Mouse (Mus musculus): ENCODE data around the gene Umod. TPM values are rescaled to one million over a fixed set of nuclear protein-coding genes. Genes with fewer than 3 reads are reported as not detected.

Gene Umod
- polyA plus RNA-seq (2012; rRNA removed), result not detected in 2 replicates

DNA sequence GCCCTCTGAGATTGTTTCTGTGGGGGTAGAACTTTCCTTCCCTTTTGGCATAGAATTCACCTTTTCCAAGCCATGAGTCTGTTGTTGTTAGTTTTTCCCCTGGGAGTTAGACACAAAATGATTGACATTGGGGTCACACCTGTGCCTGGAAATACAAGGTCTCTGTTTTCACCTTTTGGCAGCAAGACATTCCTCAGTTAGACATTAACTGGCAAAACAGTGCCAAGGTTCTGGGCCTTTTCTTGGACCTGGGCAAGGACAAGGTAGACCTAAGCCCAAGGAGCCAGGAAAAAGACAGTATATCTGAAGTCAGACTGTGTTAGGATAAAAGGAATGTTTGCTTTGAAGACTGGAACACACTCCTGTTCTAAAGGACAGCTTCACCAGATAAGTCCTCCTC is at the start of gene Umod:
Gene Umod (minus strand): TSS at position 27 of the 400 bp plus-strand sequence.
- Histone ChIP-seq H3K4me3 (ENCODE audit: insufficient read depth, low read length) (no peak within 1 kb of the TSS), H3K4me1 (ENCODE audit: control insufficient read depth, insufficient read depth, low read length) (no peaks in the 10 kb centered on the region), H3K27ac (ENCODE audit: insufficient read depth, low read length) (no peak within 1 kb of the TSS)
- no peak for TF ChIP-seq POLR2A (IDR thresholded peaks at IDR 0.05; ENCODE audit: extremely low read depth, insufficient read depth, low read length)

DNA sequence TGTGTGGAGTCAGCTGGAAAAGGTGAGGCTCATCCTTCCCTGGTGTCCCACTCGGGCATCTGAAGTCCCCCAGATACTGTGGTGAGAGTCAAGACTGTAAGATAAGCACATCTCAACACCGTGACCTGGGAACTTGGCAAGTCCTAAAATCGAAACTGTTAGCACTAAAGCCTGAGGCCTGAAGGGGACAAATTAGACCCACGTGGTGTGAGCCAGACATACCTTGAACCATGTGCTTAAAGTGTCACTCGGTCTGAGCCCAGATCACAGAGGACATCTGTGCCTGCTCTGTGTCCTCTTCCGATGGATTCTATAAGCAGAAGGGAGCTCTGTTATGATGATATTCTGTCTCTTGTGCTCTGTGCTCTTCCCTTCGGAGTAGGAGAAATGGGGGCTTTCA is 49.5 kb upstream of the Umod start:
- TF ChIP-seq CTCF (IDR thresholded peaks at IDR 0.05; ENCODE audit: extremely low read depth, insufficient read depth, low read length) (no peak), POLR2A (IDR thresholded peaks at IDR 0.05; ENCODE audit: extremely low read depth, insufficient read depth, low read length) (no peak)
- Histone ChIP-seq H3K4me1 (ENCODE audit: control insufficient read depth, insufficient read depth, low read length) (no peaks in the 10 kb centered on the region; the same call in 1 of the 2 replicates), H3K27ac (ENCODE audit: insufficient read depth, low read length) (no peak overlapping the region), H3K4me3 (ENCODE audit: insufficient read depth, low read length) (no peak overlapping the region)

DNA sequence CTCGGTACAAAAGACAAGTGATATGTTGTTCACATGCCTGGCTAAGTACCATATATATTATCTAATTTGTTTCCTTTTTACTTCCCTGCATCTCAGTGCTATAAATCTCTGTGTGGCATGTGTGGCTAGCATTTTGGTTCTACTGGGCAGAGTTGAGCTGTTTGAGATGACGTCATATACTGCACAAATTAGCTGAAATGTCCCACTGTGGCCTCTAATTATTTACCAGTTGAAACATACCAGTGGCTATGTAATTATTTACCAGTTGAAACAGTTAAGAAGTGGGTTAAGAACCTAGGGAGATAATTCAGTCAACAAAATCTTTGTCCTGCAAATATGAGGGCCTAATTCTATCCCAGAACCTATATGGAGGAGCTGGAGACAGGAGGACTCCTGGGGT is 48.5 kb upstream of the Umod start:
- TF ChIP-seq POLR2A (IDR thresholded peaks at IDR 0.05; ENCODE audit: extremely low read depth, insufficient read depth, low read length), result no peak
- TF ChIP-seq CTCF (IDR thresholded peaks at IDR 0.05; ENCODE audit: extremely low read depth, insufficient read depth, low read length), result no peak
- no peak overlapping the region for H3K27ac ChIP-seq (ENCODE audit: insufficient read depth, low read length)
- H3K4me1 ChIP-seq (ENCODE audit: control insufficient read depth, insufficient read depth, low read length), result no peaks in the 10 kb centered on the region; the same call in 1 of the 2 replicates
- no peak overlapping the region for H3K4me3 ChIP-seq (ENCODE audit: insufficient read depth, low read length)

DNA sequence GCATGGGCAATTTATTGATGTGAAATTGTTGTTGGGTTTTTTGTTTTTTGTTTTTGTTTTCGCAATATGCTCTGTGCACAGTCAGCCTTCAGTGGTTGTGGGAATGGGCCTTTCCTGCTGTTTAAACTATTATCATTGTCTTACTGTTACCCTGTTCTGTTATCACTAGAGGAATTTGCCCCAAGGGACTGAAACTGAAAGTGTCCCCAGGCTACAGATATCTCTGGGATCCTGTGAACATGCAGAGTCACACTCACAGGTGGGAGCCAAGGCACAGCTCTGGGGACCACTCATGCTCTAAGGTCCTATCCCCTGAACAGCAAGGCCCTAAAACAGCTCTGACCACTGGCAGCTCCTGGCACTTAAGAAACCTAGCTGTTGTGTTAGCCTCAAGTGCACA is 48.1 kb upstream of the Umod start:
- Histone ChIP-seq H3K4me3 (ENCODE audit: insufficient read depth, low read length) (no peak overlapping the region), H3K4me1 (ENCODE audit: control insufficient read depth, insufficient read depth, low read length) (no peaks in the 10 kb centered on the region; the same call in 1 of the 2 replicates), H3K27ac (ENCODE audit: insufficient read depth, low read length) (no peak overlapping the region)
- no peak for TF ChIP-seq CTCF (IDR thresholded peaks at IDR 0.05; ENCODE audit: extremely low read depth, insufficient read depth, low read length)
- TF ChIP-seq POLR2A (IDR thresholded peaks at IDR 0.05; ENCODE audit: extremely low read depth, insufficient read depth, low read length), result no peak

DNA sequence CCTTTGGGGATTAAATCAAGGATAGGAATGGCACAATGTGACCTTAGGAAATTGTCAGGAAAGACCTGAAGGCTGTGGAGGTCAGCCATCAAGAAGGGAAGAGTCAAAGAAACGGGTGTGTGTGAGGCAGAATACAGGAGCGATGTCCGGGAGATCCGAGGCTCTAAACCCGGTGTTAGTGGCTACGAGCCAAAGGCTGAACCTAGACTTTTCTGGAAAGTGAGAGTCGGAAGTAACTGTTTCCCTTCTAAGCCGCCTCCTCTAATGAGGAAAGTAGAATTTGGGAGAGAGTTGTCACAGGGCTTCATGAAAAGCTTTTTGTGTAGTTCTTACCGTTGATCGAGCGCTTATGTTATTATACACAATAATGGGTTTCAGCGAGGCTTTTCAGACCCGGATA is 47.4 kb upstream of the Umod start:
- Histone ChIP-seq H3K4me1 (ENCODE audit: control insufficient read depth, insufficient read depth, low read length) (no peaks in the 10 kb centered on the region; the same call in 1 of the 2 replicates), H3K27ac (ENCODE audit: insufficient read depth, low read length) (no peak overlapping the region), H3K4me3 (ENCODE audit: insufficient read depth, low read length) (no peak overlapping the region)
- TF ChIP-seq CTCF (IDR thresholded peaks at IDR 0.05; ENCODE audit: extremely low read depth, insufficient read depth, low read length), result no peak
- no peak for TF ChIP-seq POLR2A (IDR thresholded peaks at IDR 0.05; ENCODE audit: extremely low read depth, insufficient read depth, low read length)

DNA sequence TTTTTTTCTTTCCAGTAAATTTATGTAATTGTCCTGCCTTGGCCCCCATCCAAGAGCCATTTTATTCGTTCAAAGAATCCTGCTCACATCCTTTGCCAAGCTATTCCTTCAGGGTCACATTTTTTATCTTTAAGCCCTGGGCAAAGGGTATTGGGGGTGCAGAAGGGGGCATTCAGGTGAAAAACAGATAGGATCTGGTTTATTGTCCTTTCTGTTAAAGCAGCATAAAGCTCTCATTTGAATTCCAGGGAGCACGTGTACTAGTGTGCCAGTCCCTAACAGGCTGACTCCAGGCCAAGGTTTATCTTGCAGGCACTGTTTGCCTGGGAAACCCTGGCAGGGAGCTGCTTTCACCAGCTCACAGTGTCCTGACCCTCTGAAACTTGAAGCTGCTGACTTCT is 46.8 kb upstream of the Umod start:
- Histone ChIP-seq H3K4me3 (ENCODE audit: insufficient read depth, low read length) (no peak overlapping the region), H3K4me1 (ENCODE audit: control insufficient read depth, insufficient read depth, low read length) (no peaks in the 10 kb centered on the region; the same call in 1 of the 2 replicates), H3K27ac (ENCODE audit: insufficient read depth, low read length) (no peak overlapping the region)
- TF ChIP-seq CTCF (IDR thresholded peaks at IDR 0.05; ENCODE audit: extremely low read depth, insufficient read depth, low read length) (no peak), POLR2A (IDR thresholded peaks at IDR 0.05; ENCODE audit: extremely low read depth, insufficient read depth, low read length) (no peak)

DNA sequence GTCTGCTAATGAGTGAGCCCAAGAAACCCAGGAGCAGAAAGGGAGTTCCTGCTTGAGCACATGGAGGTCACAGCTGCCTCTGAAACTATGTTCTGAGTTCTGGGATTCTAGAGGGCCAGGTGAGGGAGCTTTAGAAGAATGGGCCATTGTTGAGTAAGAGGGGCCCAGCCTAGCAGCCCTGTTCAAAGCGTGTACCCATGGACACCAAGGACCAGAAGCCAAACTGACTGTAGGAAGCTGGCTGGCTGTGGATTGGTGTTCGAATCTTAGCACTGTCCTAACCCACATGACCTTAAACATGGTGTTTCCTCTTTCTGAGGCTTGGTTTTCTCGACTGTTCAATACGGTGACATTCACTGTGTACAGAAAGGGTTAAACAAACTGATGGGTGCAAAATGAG is 44.3 kb upstream of the Umod start, which contains the start of gene Pdilt:
Gene Pdilt (minus strand): TSS at position 101 of the 400 bp plus-strand sequence.
- Histone ChIP-seq H3K27ac (ENCODE audit: insufficient read depth, low read length) (no peak within 1 kb of the TSS), H3K4me3 (ENCODE audit: insufficient read depth, low read length) (no peak within 1 kb of the TSS), H3K4me1 (ENCODE audit: control insufficient read depth, insufficient read depth, low read length) (no peaks in the 10 kb centered on the region; the same call in 1 of the 2 replicates)
- TF ChIP-seq POLR2A (IDR thresholded peaks at IDR 0.05; ENCODE audit: extremely low read depth, insufficient read depth, low read length) (no peak), CTCF (IDR thresholded peaks at IDR 0.05; ENCODE audit: extremely low read depth, insufficient read depth, low read length) (no peak)

DNA sequence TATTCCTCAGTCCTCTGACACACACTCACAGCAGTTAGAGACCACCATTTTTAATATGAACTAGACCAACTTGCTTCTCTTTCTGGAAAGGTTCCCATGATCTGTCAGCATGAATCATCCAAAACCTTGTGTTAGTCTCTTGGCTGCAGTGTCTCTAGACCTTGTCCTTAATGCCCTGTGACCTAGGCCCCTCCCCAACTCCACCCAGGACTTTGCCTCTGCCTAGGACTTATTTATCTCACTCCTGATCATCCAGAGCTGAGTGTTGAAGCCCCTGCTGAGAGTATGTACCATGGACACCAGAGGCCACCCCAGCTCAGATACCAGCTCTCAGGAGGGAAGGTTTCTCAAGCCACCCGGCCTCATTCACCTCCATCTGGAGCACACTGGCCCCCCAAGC is 43.3 kb upstream of the Umod start:
- TF ChIP-seq CTCF (IDR thresholded peaks at IDR 0.05; ENCODE audit: extremely low read depth, insufficient read depth, low read length), result no peak
- no peak for TF ChIP-seq POLR2A (IDR thresholded peaks at IDR 0.05; ENCODE audit: extremely low read depth, insufficient read depth, low read length)
- Histone ChIP-seq H3K4me1 (ENCODE audit: control insufficient read depth, insufficient read depth, low read length) (no peaks in the 10 kb centered on the region; the same call in 1 of the 2 replicates), H3K27ac (ENCODE audit: insufficient read depth, low read length) (no peak overlapping the region), H3K4me3 (ENCODE audit: insufficient read depth, low read length) (no peak overlapping the region)

DNA sequence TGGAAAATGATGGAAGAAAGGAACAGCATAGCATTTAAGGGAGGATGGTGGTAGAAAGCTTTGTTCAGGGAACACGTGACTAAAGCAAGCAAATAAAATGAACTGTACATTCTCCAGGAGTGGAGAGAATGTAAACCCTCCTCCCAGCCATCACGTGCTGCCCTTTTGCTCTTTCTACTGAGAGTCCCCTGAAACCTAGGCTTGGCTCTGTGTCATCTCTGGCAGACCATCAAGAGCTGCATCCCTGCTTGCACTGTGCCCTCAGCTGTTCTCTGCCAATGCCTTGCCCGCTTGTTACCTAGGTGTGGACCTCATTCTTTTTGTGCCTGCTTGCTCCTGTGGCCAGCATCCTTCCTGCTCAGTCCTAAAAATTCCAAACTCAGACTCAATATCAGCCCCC is 42.7 kb upstream of the Umod start:
- no peak for TF ChIP-seq CTCF (IDR thresholded peaks at IDR 0.05; ENCODE audit: extremely low read depth, insufficient read depth, low read length)
- TF ChIP-seq POLR2A (IDR thresholded peaks at IDR 0.05; ENCODE audit: extremely low read depth, insufficient read depth, low read length), result no peak
- no peak overlapping the region for H3K4me3 ChIP-seq (ENCODE audit: insufficient read depth, low read length)
- H3K4me1 ChIP-seq (ENCODE audit: control insufficient read depth, insufficient read depth, low read length), result no peaks in the 10 kb centered on the region; the same call in 1 of the 2 replicates
- no peak overlapping the region for H3K27ac ChIP-seq (ENCODE audit: insufficient read depth, low read length)

DNA sequence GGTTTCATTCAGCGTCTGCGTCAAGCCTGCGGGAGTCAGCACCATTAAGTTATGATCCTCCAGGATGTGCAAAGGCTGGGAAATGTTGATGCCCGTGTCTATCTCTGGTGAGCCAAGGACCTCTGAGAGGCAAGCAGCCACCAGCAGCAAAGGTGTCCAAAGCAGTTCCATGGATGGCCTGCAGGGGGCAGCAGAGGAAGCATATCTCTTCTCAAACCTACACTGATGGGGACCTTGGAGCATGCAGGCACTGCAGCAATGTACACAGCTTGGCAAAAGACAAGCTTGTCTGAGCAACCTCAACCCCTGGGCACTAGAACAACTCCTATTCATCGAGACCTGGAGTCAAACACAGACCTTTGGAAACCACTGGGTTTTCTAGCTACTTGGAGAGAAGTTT is 40.6 kb upstream of the Umod start:
- TF ChIP-seq POLR2A (IDR thresholded peaks at IDR 0.05; ENCODE audit: extremely low read depth, insufficient read depth, low read length), result no peak
- peak; percentile 87 for TF ChIP-seq CTCF (IDR thresholded peaks at IDR 0.05; ENCODE audit: extremely low read depth, insufficient read depth, low read length)
- no peak overlapping the region for H3K4me3 ChIP-seq (ENCODE audit: insufficient read depth, low read length)
- no peaks in the 10 kb centered on the region for H3K4me1 ChIP-seq (ENCODE audit: control insufficient read depth, insufficient read depth, low read length)
- no peak overlapping the region for H3K27ac ChIP-seq (ENCODE audit: insufficient read depth, low read length)
